Mouse (Mus musculus): ENCODE measurements around the gene Phldb2. TPM values are rescaled to one million over a fixed set of nuclear protein-coding genes. Genes with fewer than 3 reads are reported as not detected.

Phldb2 gene
- polyA plus RNA-seq, 1 experiment from 2014 or later = 200 TPM

GRCm38 (mm10) chr16:45935956-45936483 is 17.4 kb downstream of the Phldb2 start:
- ChIA-PET CTCF (interaction anchor here (1.1 kb wide), 1 partner anchor 16 kb away, joined by 3 read pairs; no protein-coding TSS in a partner anchor), POLR2A (no interaction called here)
- DNase-seq (ENCODE audit: low read depth, low spot score) = no peak
- ATAC-seq = no peak
- no peak for TF ChIP-seq CTCF (IDR thresholded peaks at IDR 0.05)
- in situ Hi-C loops (cut with MboI; ENCODE audit: low pct_unique_long_range_greater_than_20kb) = no loop called here
- no peaks in the 10 kb centered on the region for H3K27me3 ChIP-seq

DNA sequence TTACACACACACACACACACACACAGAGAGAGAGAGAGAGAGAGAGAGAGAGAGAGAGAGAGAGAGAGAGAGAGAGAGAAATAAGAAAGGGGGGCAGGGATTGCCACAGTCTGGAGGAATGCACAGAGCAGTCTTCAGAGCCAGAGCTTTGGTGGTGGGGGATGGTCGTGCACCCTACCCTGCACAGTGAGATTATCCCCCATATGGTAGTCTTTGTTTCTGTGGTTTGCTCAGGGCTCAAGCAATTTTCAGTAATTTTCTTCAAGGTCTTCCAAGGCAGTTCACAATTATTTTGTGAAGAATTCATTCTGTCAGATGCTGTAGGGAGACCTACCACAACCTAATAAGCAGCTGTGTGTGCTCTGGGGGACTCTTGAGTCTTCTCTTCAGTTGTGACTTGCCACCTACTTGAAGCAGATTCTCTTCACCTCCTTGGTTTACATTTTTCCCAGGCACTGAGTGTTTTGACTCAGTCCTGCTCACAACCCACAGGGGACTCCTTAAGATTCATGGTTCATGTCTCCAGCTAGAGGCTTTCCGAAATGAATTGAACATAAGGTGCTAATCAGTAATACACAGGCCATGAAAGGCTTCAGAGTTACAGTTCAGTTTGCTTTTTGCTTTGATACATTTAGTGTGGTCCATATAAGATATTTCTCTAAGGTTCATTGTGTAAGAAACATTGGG is 18.5 kb downstream of the Phldb2 start:
- DNase-seq (ENCODE audit: low read depth, low spot score) (no peak), ATAC-seq (no peak)
- POLR2A ChIA-PET = no interaction called here
- CTCF ChIA-PET = no interaction called here
- H3K27me3 ChIP-seq = no peaks in the 10 kb centered on the region
- in situ Hi-C loops (cut with MboI; ENCODE audit: low pct_unique_long_range_greater_than_20kb) = no loop called here
- TF ChIP-seq CTCF (IDR thresholded peaks at IDR 0.05) = no peak

DNA sequence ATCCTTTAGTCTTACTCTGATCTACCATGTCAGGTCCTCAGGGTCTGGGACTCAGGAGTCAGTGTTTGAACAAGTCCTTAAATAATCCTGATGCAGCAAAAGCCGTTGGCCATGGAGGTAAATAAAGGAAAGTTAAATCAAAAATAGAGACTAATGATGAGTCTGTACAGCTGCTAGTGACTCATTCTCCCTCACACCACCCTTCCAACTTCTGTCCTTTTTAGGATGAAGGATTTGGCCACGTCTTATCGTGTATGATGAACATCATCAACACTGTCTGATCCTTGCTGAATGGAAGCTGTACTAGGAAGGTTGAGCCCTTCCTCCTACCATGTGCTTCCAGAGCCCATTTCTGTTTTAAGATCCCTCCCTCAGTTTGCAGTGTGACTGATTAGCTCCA is 23.1 kb downstream of the Phldb2 start:
- no peak for DNase-seq (ENCODE audit: low read depth, low spot score)
- in situ Hi-C loops (cut with MboI; ENCODE audit: low pct_unique_long_range_greater_than_20kb) = no loop called here
- ChIA-PET CTCF (interaction anchor here (1.3 to 3.1 kb wide), 2 partner anchors 10 to 37 kb away, joined by 4 to 13 read pairs; no protein-coding TSS in a partner anchor), POLR2A (no interaction called here)
- ATAC-seq = no peak
- TF ChIP-seq CTCF (IDR thresholded peaks at IDR 0.05) = no peak
- H3K27me3 ChIP-seq = no peaks in the 10 kb centered on the region

DNA sequence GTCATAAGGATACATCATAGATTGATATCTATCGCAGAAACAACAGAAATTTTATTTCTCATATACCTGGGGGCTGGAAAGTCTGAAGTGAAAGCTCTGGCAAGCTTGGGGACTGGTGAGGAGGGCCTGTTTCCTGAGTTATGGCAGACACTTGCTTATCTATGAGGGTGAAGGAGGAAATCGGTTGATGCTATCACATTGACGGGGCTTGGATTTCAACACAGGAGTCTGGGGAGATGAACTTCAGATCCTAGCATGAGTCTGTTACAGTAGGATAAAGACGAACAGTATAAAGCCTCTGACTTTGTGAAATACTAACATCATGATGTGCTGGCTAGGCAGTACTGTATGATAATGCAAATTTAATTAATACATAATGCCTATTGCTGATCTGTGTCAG is 25.3 kb downstream of the Phldb2 start:
- in situ Hi-C loops (cut with MboI; ENCODE audit: low pct_unique_long_range_greater_than_20kb) = no loop called here
- no peaks in the 10 kb centered on the region for H3K27me3 ChIP-seq
- CTCF ChIA-PET = interaction anchor here (0.5 kb wide), 1 partner anchor 94 kb away, joined by 3 read pairs; no protein-coding TSS in a partner anchor
- POLR2A ChIA-PET = no interaction called here
- ATAC-seq = no peak
- TF ChIP-seq CTCF (IDR thresholded peaks at IDR 0.05) = no peak
- DNase-seq (ENCODE audit: low read depth, low spot score) = no peak

GRCm38 (mm10) chr16:45927601-45928000 is 25.8 kb downstream of the Phldb2 start:
- in situ Hi-C loops (cut with MboI; ENCODE audit: low pct_unique_long_range_greater_than_20kb) = no loop called here
- CTCF ChIA-PET = interaction anchor here (1.7 kb wide), 1 partner anchor 40 kb away, joined by 4 read pairs; no protein-coding TSS in a partner anchor
- POLR2A ChIA-PET = interaction anchor here (1.2 kb wide), 1 partner anchor 84 kb away, joined by 5 read pairs; no protein-coding TSS in a partner anchor
- ATAC-seq = no peak
- H3K27me3 ChIP-seq = no peaks in the 10 kb centered on the region
- no peak for DNase-seq (ENCODE audit: low read depth, low spot score)
- no peak for TF ChIP-seq CTCF (IDR thresholded peaks at IDR 0.05)

DNA sequence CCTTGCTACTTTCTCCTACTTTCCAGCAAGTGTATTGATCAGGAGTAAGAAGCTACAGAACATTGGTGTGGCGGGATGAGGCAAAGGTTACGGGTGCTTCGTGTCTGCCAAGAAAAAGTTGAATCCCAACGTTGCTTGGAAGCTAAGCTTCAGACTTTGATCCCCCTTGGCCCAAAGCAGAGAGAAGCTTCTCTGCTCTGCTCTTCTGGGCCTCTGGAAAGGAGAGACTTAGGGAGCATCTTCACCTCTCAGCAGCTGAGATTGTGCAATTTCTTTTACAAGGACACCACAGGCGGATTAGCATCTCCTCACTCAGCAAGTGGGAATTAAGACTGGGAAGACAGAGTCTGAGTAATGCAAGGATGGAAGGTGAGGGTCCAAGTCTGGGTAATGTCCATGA is 26.5 kb downstream of the Phldb2 start:
- CTCF ChIA-PET = interaction anchor here (1.3 to 1.7 kb wide), 2 partner anchors 18 to 40 kb away, joined by 3 to 4 read pairs; no protein-coding TSS in a partner anchor
- ATAC-seq = no peak

DNA sequence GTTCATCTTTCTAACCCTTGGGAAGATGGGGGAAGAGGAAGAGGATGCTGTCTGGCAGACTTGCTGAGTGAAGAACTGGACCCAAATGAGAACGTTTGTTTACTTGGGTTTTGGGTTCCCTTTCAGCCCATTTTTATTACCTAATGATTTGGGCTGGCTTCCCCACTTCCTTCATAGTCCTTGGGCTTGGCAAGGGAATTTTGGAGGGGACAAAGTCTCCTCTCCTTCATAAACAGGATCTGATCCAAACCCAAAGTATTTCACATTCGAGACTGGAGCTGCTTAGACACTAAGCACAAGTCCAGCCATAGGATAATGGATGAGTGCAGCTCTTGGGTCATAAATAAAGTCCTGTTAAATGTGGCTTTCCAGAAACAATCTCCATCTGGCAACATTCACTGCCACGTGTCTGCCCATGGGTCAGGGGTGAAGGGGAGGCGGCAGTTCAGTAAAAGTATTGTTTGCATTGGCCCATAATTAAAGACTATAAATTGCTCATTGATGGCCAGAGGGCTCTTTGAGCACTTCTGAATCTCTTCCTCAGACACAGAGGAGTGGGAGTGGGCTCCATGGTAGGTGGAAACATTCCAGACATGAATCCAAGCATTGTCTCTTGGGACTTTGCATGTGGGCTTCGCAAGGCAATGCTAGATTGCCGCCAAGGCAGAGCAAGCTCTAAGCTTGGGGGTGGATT is 29.5 kb downstream of the Phldb2 start:
- CTCF ChIA-PET = interaction anchor here (1.3 kb wide), 1 partner anchor 22 kb away, joined by 3 read pairs; no protein-coding TSS in a partner anchor
- in situ Hi-C loops (cut with MboI; ENCODE audit: low pct_unique_long_range_greater_than_20kb) = no loop called here
- TF ChIP-seq CTCF (IDR thresholded peaks at IDR 0.05) = no peak
- DNase-seq (ENCODE audit: low read depth, low spot score) = no peak
- no peak for ATAC-seq
- H3K27me3 ChIP-seq = no peaks in the 10 kb centered on the region
- POLR2A ChIA-PET = interaction anchor here (1.5 to 1.8 kb wide), 2 partner anchors 39 to 80 kb away, joined by 5 read pairs; no protein-coding TSS in a partner anchor

More for the DNA sequence above, 26.5 kb downstream of the Phldb2 start:
- no peaks in the 10 kb centered on the region for H3K27me3 ChIP-seq
- DNase-seq (ENCODE audit: low read depth, low spot score) = no peak
- TF ChIP-seq CTCF (IDR thresholded peaks at IDR 0.05) = no peak
- POLR2A ChIA-PET = interaction anchor here (1.2 kb wide), 1 partner anchor 83 kb away, joined by 5 read pairs; no protein-coding TSS in a partner anchor
- in situ Hi-C loops (cut with MboI; ENCODE audit: low pct_unique_long_range_greater_than_20kb) = no loop called here

DNA sequence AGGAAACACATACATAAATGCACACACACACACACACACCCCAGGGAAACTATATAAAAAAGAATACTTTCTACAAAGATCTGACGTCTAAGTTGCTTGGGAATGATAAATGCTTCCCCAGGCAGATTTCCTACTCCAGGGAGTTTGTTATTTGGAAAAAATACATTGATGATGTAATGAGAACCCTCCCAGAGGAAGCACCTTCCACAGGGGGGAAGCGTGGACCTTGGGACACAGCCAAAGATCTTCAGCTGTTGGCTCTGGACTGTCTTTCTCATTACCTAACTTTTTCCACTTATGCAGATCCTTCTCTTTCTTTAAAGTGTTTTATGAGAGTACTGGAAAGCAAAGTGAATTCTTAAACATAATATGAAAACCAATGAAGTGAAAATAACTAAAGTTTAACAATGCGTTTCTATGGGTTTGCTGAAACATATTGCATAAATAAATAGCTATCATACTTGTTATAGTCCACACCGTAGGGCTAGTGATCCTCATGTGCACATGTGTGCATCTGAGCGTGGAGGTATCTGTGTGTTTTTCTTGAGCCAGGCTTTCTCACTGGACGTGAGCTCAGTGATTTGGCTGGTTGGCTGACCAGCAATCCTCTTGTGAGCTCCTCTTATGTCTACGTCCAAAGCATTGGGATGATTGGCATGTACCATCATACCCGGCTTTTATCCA is 30.7 kb downstream of the Phldb2 start:
- ATAC-seq (peak; percentile 62), DNase-seq (ENCODE audit: low read depth, low spot score) (peak; percentile 68)
- TF ChIP-seq CTCF (IDR thresholded peaks at IDR 0.05) = no peak
- in situ Hi-C loops (cut with MboI; ENCODE audit: low pct_unique_long_range_greater_than_20kb) = no loop called here
- POLR2A ChIA-PET = interaction anchor here (0.6 to 1.8 kb wide), 3 partner anchors 22 to 232 kb away, joined by 3 to 5 read pairs (median 4); no protein-coding TSS in a partner anchor
- H3K27me3 ChIP-seq = no peaks in the 10 kb centered on the region
- CTCF ChIA-PET = interaction anchor here (1.3 to 2.1 kb wide), 2 partner anchors 29 to 44 kb away, joined by 4 to 5 read pairs; no protein-coding TSS in a partner anchor

DNA sequence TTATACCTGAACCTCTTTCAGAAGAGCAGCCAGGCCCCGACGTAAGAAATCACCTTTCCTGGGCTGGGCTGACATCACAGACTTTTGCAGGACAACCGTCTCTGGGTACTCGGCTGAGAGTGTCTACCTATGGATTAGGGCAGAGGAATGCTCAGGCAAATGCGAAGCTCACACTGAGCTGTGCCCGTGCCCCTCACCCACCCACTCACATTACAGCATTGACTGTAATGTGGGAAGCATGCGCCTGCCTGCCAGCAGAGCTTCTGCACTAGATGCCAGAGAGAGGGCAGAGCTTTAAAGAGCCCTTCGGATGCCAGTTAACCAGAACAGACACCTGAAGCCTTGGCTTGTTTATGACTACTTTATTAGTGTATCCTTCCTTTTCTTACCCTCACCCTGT is 33.8 kb downstream of the Phldb2 start:
- no peak for ATAC-seq
- in situ Hi-C loops (cut with MboI; ENCODE audit: low pct_unique_long_range_greater_than_20kb) = no loop called here
- ChIA-PET POLR2A (interaction anchor here (0.7 kb wide), 1 partner anchor 528 kb away, joined by 3 read pairs; no protein-coding TSS in a partner anchor), CTCF (no interaction called here)
- H3K27me3 ChIP-seq = no peaks in the 10 kb centered on the region
- DNase-seq (ENCODE audit: low read depth, low spot score) = no peak
- TF ChIP-seq CTCF (IDR thresholded peaks at IDR 0.05) = no peak

DNA sequence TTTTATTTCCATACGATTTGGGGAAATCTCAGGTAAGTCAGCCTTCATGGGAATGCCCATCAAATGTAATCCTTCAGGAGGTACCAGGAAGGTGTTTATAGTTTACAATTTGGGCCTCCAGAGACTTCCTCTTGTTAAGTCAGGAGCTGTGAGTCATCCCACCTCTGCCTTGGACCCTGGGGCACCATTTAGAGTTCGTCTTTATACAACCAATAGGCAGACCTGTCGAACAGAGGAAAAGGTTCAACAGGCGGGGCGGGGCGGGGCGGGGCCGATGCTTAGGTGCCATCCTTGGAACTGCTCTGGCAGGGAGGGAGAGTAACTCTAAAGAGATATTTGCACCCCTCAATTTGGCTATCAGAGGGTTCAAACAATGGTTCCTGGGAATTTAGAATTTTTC is 49.8 kb downstream of the Phldb2 start:
- in situ Hi-C loops (cut with MboI; ENCODE audit: low pct_unique_long_range_greater_than_20kb) = no loop called here
- DNase-seq (ENCODE audit: low read depth, low spot score) (no peak), ATAC-seq (no peak)
- no peak for TF ChIP-seq CTCF (IDR thresholded peaks at IDR 0.05)
- POLR2A ChIA-PET = interaction anchor here (1.2 kb wide), 2 partner anchors 12 to 55 kb away, joined by 3 read pairs; no protein-coding TSS in a partner anchor
- H3K27me3 ChIP-seq = no peaks in the 10 kb centered on the region
- CTCF ChIA-PET = interaction anchor here (1.2 kb wide), 1 partner anchor 13 kb away, joined by 3 read pairs; no protein-coding TSS in a partner anchor
